Mouse (Mus musculus) embryonic facial prominence, embryonic 10.5 days (tissue): Measurements from ENCODE around the gene Nkx1-2. TPM values are rescaled to one million over a fixed set of nuclear protein-coding genes. Genes with fewer than 3 reads are reported as not detected.

ENCODE experiments used
- DNase-seq: peaks from one replicate; pipeline ENCODE4 v3.0.0-alpha.2; 2017; ENCODE audit warnings: low spot score
- H3K27ac ChIP-seq: fragments of 300-500 bp; sonication (generic); replicated peaks from 2 replicates; pipeline ENCODE4 v1.5.1; 2016; ENCODE audit warnings: mild to moderate bottlenecking
- H3K27me3 ChIP-seq: fragments of 300-500 bp; sonication (generic); replicated peaks from 2 replicates; pipeline ENCODE4 v1.6.1; 2016; ENCODE audit warnings: low read depth, mild to moderate bottlenecking; ENCODE audit not compliant: poor library complexity, severe bottlenecking
- H3K36me3 ChIP-seq: fragments of 300-500 bp; sonication (generic); replicated peaks from 2 replicates; pipeline ENCODE4 v1.6.1; 2016; ENCODE audit warnings: mild to moderate bottlenecking, moderate library complexity
- H3K4me1 ChIP-seq: fragments of 300-500 bp; sonication (generic); 2 replicates; pipeline ENCODE4 v1.6.1; 2016
- H3K4me3 ChIP-seq: fragments of 300-500 bp; sonication (generic); 2 replicates; pipeline ENCODE4 v1.5.1; 2016; ENCODE audit warnings: mild to moderate bottlenecking, moderate library complexity
- H3K9me3 ChIP-seq: fragments of 300-500 bp; sonication (generic); 2 replicates; pipeline ENCODE4 v1.6.1; 2016; ENCODE audit warnings: mild to moderate bottlenecking
- WGBS: fragments of 180-500 bp; shearing (Covaris S2); methylation state at CpG from one replicate; pipeline ENCODE4 v1.1.7; 2016; 5-methylcytosine and 5-hydroxymethylcytosine counted together
- polyA plus RNA-seq: library from polyadenylated mRNA; unstranded; fragments of >200 nt; fragmentation: Nextera tagmentation; extraction: Ambion mirVana; gene quantifications from 2 replicates; pipeline ENCODE4 v1.2.1, GENCODE M21; 2016

Nkx1-2 gene
- polyA plus RNA-seq, 1 experiment from 2014 or later = 0.15 TPM

GRCm38 (mm10) chr7:132575623-132576022 lies 23.8 kb downstream of the Nkx1-2 start:
- Histone ChIP-seq H3K36me3 (no peaks in the 10 kb centered on the region), H3K4me3 (peak overlapping the region; percentile 85), H3K4me1 (peaks cover 40% of the 10 kb centered on the region), H3K27ac (peak overlapping the region; percentile 95), H3K9me3 (peaks cover 4% of the 10 kb centered on the region; the same call in 1 of the 2 replicates), H3K27me3 (peaks cover 35% of the 10 kb centered on the region)
- under 1% methylated on average over 13 of the region's 13 CpGs for WGBS
- DNase-seq = peak; percentile 90

GRCm38 (mm10) chr7:132574646-132575045 lies 24.8 kb downstream of the Nkx1-2 start:
- no peak overlapping the region for H3K4me3 ChIP-seq
- H3K9me3 ChIP-seq = peaks cover 4% of the 10 kb centered on the region; the same call in 1 of the 2 replicates
- H3K4me1 ChIP-seq = peaks cover 40% of the 10 kb centered on the region
- H3K27me3 ChIP-seq = peaks cover 26% of the 10 kb centered on the region
- 91% methylated on average over 5 of the region's 5 CpGs for WGBS
- no peak for DNase-seq
- no peak overlapping the region for H3K27ac ChIP-seq
- H3K36me3 ChIP-seq = peaks cover 6% of the 10 kb centered on the region

- H3K27ac ChIP-seq = no peak overlapping the region
- no peaks in the 10 kb centered on the region for H3K9me3 ChIP-seq
- WGBS = 46% methylated on average over 6 of the region's 6 CpGs
- DNase-seq = no peak
- H3K36me3 ChIP-seq = peaks cover 21% of the 10 kb centered on the region
- H3K4me3 ChIP-seq = no peak overlapping the region
- H3K4me1 ChIP-seq = peaks cover 40% of the 10 kb centered on the region
- peaks cover 15% of the 10 kb centered on the region for H3K27me3 ChIP-seq
Measured at GRCm38 (mm10) chr7:132573205-132573604, 26.2 kb downstream of the Nkx1-2 start.

GRCm38 (mm10) chr7:132572738-132573137 lies 26.7 kb downstream of the Nkx1-2 start:
- no peak for DNase-seq
- Histone ChIP-seq H3K27ac (no peak overlapping the region), H3K36me3 (peaks cover 25% of the 10 kb centered on the region), H3K9me3 (no peaks in the 10 kb centered on the region), H3K4me3 (no peak overlapping the region), H3K27me3 (peaks cover 10% of the 10 kb centered on the region), H3K4me1 (peaks cover 40% of the 10 kb centered on the region)
- WGBS = 67% methylated on average over 3 of the region's 3 CpGs

GRCm38 (mm10) chr7:132571481-132571880 lies 28.0 kb downstream of the Nkx1-2 start:
- 85% methylated on average over 8 of the region's 8 CpGs for WGBS
- Histone ChIP-seq H3K27me3 (no peaks in the 10 kb centered on the region), H3K27ac (no peak overlapping the region), H3K4me3 (no peak overlapping the region), H3K4me1 (peaks cover 34% of the 10 kb centered on the region), H3K36me3 (peaks cover 36% of the 10 kb centered on the region), H3K9me3 (no peaks in the 10 kb centered on the region)
- no peak for DNase-seq

GRCm38 (mm10) chr7:132570071-132570470 lies 29.4 kb downstream of the Nkx1-2 start:
- no peaks in the 10 kb centered on the region for H3K27me3 ChIP-seq
- H3K27ac ChIP-seq = no peak overlapping the region
- peaks cover 26% of the 10 kb centered on the region for H3K4me1 ChIP-seq
- H3K4me3 ChIP-seq = no peak overlapping the region
- no peak for DNase-seq
- peaks cover 44% of the 10 kb centered on the region for H3K36me3 ChIP-seq
- WGBS = 91% methylated on average over 5 of the region's 5 CpGs
- H3K9me3 ChIP-seq = no peaks in the 10 kb centered on the region

GRCm38 (mm10) chr7:132568817-132569216 lies 30.6 kb downstream of the Nkx1-2 start:
- Histone ChIP-seq H3K4me3 (no peak overlapping the region), H3K27me3 (no peaks in the 10 kb centered on the region), H3K36me3 (peaks cover 56% of the 10 kb centered on the region), H3K4me1 (peaks cover 22% of the 10 kb centered on the region), H3K27ac (no peak overlapping the region), H3K9me3 (no peaks in the 10 kb centered on the region)
- WGBS = 95% methylated on average over 6 of the region's 6 CpGs
- no peak for DNase-seq

GRCm38 (mm10) chr7:132565831-132566230 lies 33.6 kb downstream of the Nkx1-2 start:
- no peaks in the 10 kb centered on the region for H3K9me3 ChIP-seq
- H3K27me3 ChIP-seq = no peaks in the 10 kb centered on the region
- no peaks in the 10 kb centered on the region for H3K4me1 ChIP-seq
- H3K27ac ChIP-seq = no peak overlapping the region
- no peak overlapping the region for H3K4me3 ChIP-seq
- WGBS = 87% methylated on average over 1 of the region's 1 CpGs
- H3K36me3 ChIP-seq = peaks cover 86% of the 10 kb centered on the region
- no peak for DNase-seq

GRCm38 (mm10) chr7:132559138-132559766 lies 40.2 kb downstream of the Nkx1-2 start:
- peaks cover 9% of the 10 kb centered on the region for H3K4me1 ChIP-seq
- H3K4me3 ChIP-seq = no peak overlapping the region
- no peaks in the 10 kb centered on the region for H3K9me3 ChIP-seq
- H3K27me3 ChIP-seq = no peaks in the 10 kb centered on the region
- H3K27ac ChIP-seq = no peak overlapping the region
- DNase-seq = no peak
- WGBS = 74% methylated on average over 3 of the region's 3 CpGs
- H3K36me3 ChIP-seq = peaks cover 76% of the 10 kb centered on the region

- no peak overlapping the region for H3K27ac ChIP-seq
- H3K4me3 ChIP-seq = no peak overlapping the region
- no peaks in the 10 kb centered on the region for H3K9me3 ChIP-seq
- peaks cover 66% of the 10 kb centered on the region for H3K36me3 ChIP-seq
- WGBS = 90% methylated on average over 7 of the region's 7 CpGs
- no peaks in the 10 kb centered on the region for H3K27me3 ChIP-seq
- DNase-seq = no peak
- H3K4me1 ChIP-seq = peaks cover 9% of the 10 kb centered on the region
Measured at GRCm38 (mm10) chr7:132558141-132558736, 41.2 kb downstream of the Nkx1-2 start.

GRCm38 (mm10) chr7:132556575-132556974 lies 42.9 kb downstream of the Nkx1-2 start:
- WGBS = 84% methylated on average over 5 of the region's 5 CpGs
- H3K27ac ChIP-seq = no peak overlapping the region
- H3K4me3 ChIP-seq = no peak overlapping the region
- H3K27me3 ChIP-seq = no peaks in the 10 kb centered on the region
- H3K4me1 ChIP-seq = peaks cover 9% of the 10 kb centered on the region
- no peaks in the 10 kb centered on the region for H3K9me3 ChIP-seq
- peaks cover 49% of the 10 kb centered on the region for H3K36me3 ChIP-seq
- no peak for DNase-seq

GRCm38 (mm10) chr7:132555911-132556310 lies 43.5 kb downstream of the Nkx1-2 start:
- no peak overlapping the region for H3K4me3 ChIP-seq
- no peaks in the 10 kb centered on the region for H3K27me3 ChIP-seq
- peaks cover 12% of the 10 kb centered on the region for H3K4me1 ChIP-seq
- no peak overlapping the region for H3K27ac ChIP-seq
- DNase-seq = no peak
- WGBS = 40% methylated on average over 4 of the region's 4 CpGs
- peaks cover 43% of the 10 kb centered on the region for H3K36me3 ChIP-seq
- H3K9me3 ChIP-seq = no peaks in the 10 kb centered on the region

- Histone ChIP-seq H3K27ac (no peak overlapping the region), H3K4me1 (peaks cover 12% of the 10 kb centered on the region), H3K36me3 (peaks cover 24% of the 10 kb centered on the region), H3K27me3 (peaks cover 8% of the 10 kb centered on the region; the same call in 1 of the 2 replicates), H3K9me3 (no peaks in the 10 kb centered on the region), H3K4me3 (no peak overlapping the region)
- DNase-seq = no peak
- 85% methylated on average over 2 of the region's 2 CpGs for WGBS
Measured at GRCm38 (mm10) chr7:132554091-132554490, 45.3 kb downstream of the Nkx1-2 start.
